34 mouse cellular contexts compared by ENCODE assay signal in genomic region chr7:53854077-53854476, GRCm38 (mm10).
"Had no signal": no experiment of that assay in that cellular context is flagged by ENCODE, and none has a peak within 500 bp of the region (broad histone marks: within the 10 kb centered on the region; RNA-seq: fewer than 3 reads in every experiment).

No protein-coding gene starts in this region.

- H3K4me2 ChIP-seq: heart, embryonic 11.5 days; heart, embryonic 12.5 days; heart, embryonic 13.5 days; heart, embryonic 15.5 days; hindbrain, embryonic 12.5 days; hindbrain, embryonic 13.5 days; hindbrain, embryonic 14.5 days; hindbrain, embryonic 15.5 days; kidney, embryonic 15.5 days had no signal

- H3K9ac ChIP-seq: heart, embryonic 12.5 days; heart, embryonic 13.5 days; heart, embryonic 15.5 days; hindbrain, embryonic 12.5 days; hindbrain, embryonic 13.5 days; hindbrain, embryonic 14.5 days; hindbrain, embryonic 15.5 days; kidney, embryonic 15.5 days had no signal

- H3K27ac ChIP-seq: heart, embryonic 13.5 days; heart, embryonic 15.5 days; hindbrain, embryonic 10.5 days; hindbrain, embryonic 12.5 days; hindbrain, embryonic 13.5 days; hindbrain, embryonic 14.5 days; hindbrain, embryonic 15.5 days; hindbrain, postnatal 0 days; kidney, embryonic 15.5 days; kidney, postnatal 0 days; layer of hippocampus, adult 2 months; left cerebral cortex, adult 2 months had no signal

- DNase-seq: heart, postnatal 10 days; heart, postnatal 14 days; heart, postnatal 36 days; heart, postnatal 4 days; kidney, adult 11 months; kidney, adult 18-20 months; kidney, adult 2 months; kidney, adult 8-10 months; kidney, adult 9 months; kidney, postnatal 10 days; kidney, postnatal 14 days; kidney, postnatal 25 days; kidney, postnatal 36 days; kidney, postnatal 4 days; layer of hippocampus, adult 9-11 months; layer of hippocampus, postnatal 36 days had no signal

- ATAC-seq: hindbrain, embryonic 16.5 days; hindbrain, postnatal 0 days; inflammation-experienced regulatory T-cells, adult 6 months; intestine, embryonic 16.5 days; intestine, postnatal 0 days had no signal

- H3K36me3 ChIP-seq: heart, embryonic 12.5 days; heart, embryonic 13.5 days; heart, embryonic 15.5 days; hindbrain, embryonic 10.5 days; hindbrain, embryonic 12.5 days; hindbrain, embryonic 13.5 days; hindbrain, embryonic 15.5 days; kidney, embryonic 15.5 days had no signal

- H3K4me1 ChIP-seq: heart, embryonic 12.5 days; heart, embryonic 13.5 days; heart, embryonic 15.5 days; hindbrain, embryonic 10.5 days; hindbrain, embryonic 12.5 days; hindbrain, embryonic 13.5 days; hindbrain, embryonic 15.5 days; kidney, embryonic 15.5 days had no signal

- H3K4me3 ChIP-seq: heart, embryonic 12.5 days; heart, embryonic 13.5 days; heart, embryonic 15.5 days; hindbrain, embryonic 10.5 days; hindbrain, embryonic 12.5 days; hindbrain, embryonic 13.5 days; hindbrain, embryonic 15.5 days; kidney, embryonic 15.5 days; layer of hippocampus, adult 2 months; left cerebral cortex, adult 2 months had no signal

- H3K9me3 ChIP-seq: heart, embryonic 12.5 days; heart, embryonic 13.5 days; heart, embryonic 15.5 days; hindbrain, embryonic 10.5 days; hindbrain, embryonic 12.5 days; hindbrain, embryonic 13.5 days; hindbrain, embryonic 15.5 days; kidney, embryonic 15.5 days had no signal

- H3K27me3 ChIP-seq: heart, embryonic 12.5 days; heart, embryonic 13.5 days; heart, embryonic 15.5 days; hindbrain, embryonic 12.5 days; hindbrain, embryonic 13.5 days; hindbrain, embryonic 15.5 days; kidney, embryonic 15.5 days had no signal
